Mouse (Mus musculus) forebrain, embryonic 14.5 days (tissue): ENCODE measurements around the gene Commd3. TPM values are rescaled to one million over a fixed set of nuclear protein-coding genes. Genes with fewer than 3 reads are reported as not detected.

Source experiments
- ATAC-seq: fragments of 200-750 bp; cut with Nextera tagmentation; 2 replicates; pipeline ENCODE4 v1.8.0; 2017; ENCODE audit warnings: mild to moderate bottlenecking, moderate library complexity
- DNase-seq: peaks from one replicate; pipeline ENCODE4 v3.0.0-alpha.2; 2015; ENCODE audit warnings: low spot score
- H3K27ac ChIP-seq: fragments of 300-500 bp; sonication (generic); 2 replicates; pipeline ENCODE4 v1.5.1; 2014; ENCODE audit warnings: low read depth, mild to moderate bottlenecking, control low read depth, low read length, moderate library complexity
- H3K27me3 ChIP-seq: fragments of 300-500 bp; sonication (generic); replicated peaks from 2 replicates; pipeline ENCODE4 v1.6.1; 2014; ENCODE audit warnings: low read length, control low read depth, mixed read lengths; ENCODE audit not compliant: control insufficient read depth, insufficient read depth
- H3K36me3 ChIP-seq: fragments of 300-500 bp; sonication (generic); 2 replicates; pipeline ENCODE4 v1.6.1; 2014; ENCODE audit warnings: low read length, control low read depth; ENCODE audit not compliant: control insufficient read depth, insufficient read depth
- H3K4me1 ChIP-seq: fragments of 300-500 bp; sonication (generic); 2 replicates; pipeline ENCODE4 v1.6.1; 2014; ENCODE audit warnings: antibody characterized with exemption, low read length, control low read depth; ENCODE audit not compliant: control insufficient read depth, insufficient read depth
- H3K4me2 ChIP-seq: fragments of 300-500 bp; sonication (generic); 2 replicates; pipeline ENCODE4 v1.6.1; 2014; ENCODE audit warnings: mild to moderate bottlenecking, control low read depth, low read length
- H3K4me3 ChIP-seq: fragments of 300-500 bp; sonication (generic); 2 replicates; pipeline ENCODE4 v1.5.1; 2014; ENCODE audit warnings: low read depth, low read length, control low read depth
- H3K9ac ChIP-seq: fragments of 300-500 bp; sonication (generic); 2 replicates; pipeline ENCODE4 v1.6.1; 2014; ENCODE audit warnings: mild to moderate bottlenecking, low read length, control low read depth, moderate library complexity
- H3K9me3 ChIP-seq: fragments of 300-500 bp; sonication (generic); replicated peaks from 2 replicates; pipeline ENCODE4 v1.6.1; 2016; ENCODE audit warnings: low read length, control low read depth, mixed read lengths; ENCODE audit not compliant: control insufficient read depth
- WGBS: fragments of 180-500 bp; shearing (Covaris S2); extraction: QIAGEN DNeasy Blood & Tissue Kit; methylation state at CpG from one replicate; pipeline ENCODE4 v1.1.7; 2014; 5-methylcytosine and 5-hydroxymethylcytosine counted together
- polyA plus RNA-seq: library from polyadenylated mRNA; unstranded; fragments of >200 nt; fragmentation: Nextera tagmentation; extraction: Ambion mirVana; gene quantifications from 2 replicates; pipeline ENCODE4 v1.2.1, GENCODE M21; 2014

Gene Commd3
- polyA plus RNA-seq: 291 TPM in 2 replicates

DNA sequence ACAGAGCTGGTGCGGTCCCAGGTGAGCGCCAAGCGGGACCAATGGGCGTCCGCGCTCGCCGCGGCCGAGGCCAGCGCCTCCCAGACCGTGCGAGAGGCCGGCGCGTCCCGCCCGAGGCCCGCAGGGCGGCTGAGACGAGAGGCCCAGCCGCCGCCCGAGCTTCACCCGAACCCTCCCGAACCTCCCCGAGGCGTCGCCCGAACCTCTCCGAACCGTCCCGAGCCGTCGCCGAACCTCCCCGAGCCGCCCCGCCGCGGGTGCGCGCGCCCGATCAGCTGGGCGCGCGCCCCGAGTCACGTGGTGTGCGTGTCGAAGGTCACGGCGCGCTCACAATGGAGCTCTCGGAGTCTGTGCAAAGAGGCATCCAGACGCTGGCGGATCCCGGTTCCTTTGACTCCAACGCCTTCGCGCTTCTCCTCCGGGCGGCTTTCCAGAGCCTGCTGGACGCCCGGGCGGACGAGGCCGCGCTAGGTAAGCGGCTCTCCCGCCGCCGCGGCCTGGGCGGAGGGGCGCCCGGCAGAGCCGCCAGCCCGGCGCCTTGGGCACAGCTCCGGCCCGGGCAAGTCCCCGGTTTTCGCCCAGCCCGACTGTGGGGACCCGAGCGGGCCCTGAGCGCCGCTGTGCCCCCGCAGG lies at the start of gene Commd3:
TSS of gene Commd3 (plus strand) at position 252 of the 633 bp plus-strand sequence.
- Histone ChIP-seq H3K27me3 (peaks cover 6% of the 10 kb centered on the region), H3K4me2 (peak within 1 kb of the TSS; percentile 89), H3K9ac (peak within 1 kb of the TSS; percentile 99), H3K36me3 (no peaks in the 10 kb centered on the region; the same call in 1 of the 2 replicates), H3K27ac (peak within 1 kb of the TSS; percentile 99), H3K4me3 (peak within 1 kb of the TSS; percentile 84), H3K4me1 (peaks cover 8% of the 10 kb centered on the region; the same call in 1 of the 2 replicates), H3K9me3 (no peaks in the 10 kb centered on the region)
- DNase-seq (peak; percentile 94), ATAC-seq (peak; percentile 83)
- WGBS: under 1% methylated on average over 84 of the region's 91 CpGs

GRCm38 (mm10) chr2:18623219-18623618 lies 49.0 kb upstream of the Commd3 start:
- H3K4me2 ChIP-seq: no peak overlapping the region
- no peak overlapping the region for H3K4me3 ChIP-seq
- H3K9me3 ChIP-seq: no peaks in the 10 kb centered on the region
- DNase-seq (peak; percentile 22), ATAC-seq (no peak)
- 77% methylated on average over 10 of the region's 10 CpGs for WGBS
- H3K36me3 ChIP-seq: no peaks in the 10 kb centered on the region
- H3K27me3 ChIP-seq: no peaks in the 10 kb centered on the region
- no peak overlapping the region for H3K27ac ChIP-seq
- H3K4me1 ChIP-seq: no peaks in the 10 kb centered on the region
- no peak overlapping the region for H3K9ac ChIP-seq

DNA sequence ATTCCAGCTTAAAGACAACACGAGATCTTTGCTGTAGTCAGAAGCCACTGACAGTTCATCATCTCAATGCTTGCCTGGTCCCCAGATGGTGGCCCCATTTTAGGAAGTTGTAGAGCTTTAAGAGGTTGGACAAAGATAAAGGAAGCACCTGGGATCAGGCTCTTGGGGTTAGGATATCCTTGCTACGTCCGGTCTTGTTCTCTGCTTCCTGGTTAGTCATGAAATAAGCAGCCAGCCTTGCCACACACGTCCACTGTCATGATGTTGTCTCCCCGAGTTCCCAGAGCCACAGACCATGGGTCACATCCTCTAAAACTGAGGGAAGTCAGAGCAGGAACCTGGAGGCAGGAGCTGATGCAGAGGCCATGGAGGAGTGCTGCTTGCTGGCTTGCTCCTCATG lies 41.6 kb upstream of the Commd3 start:
- ATAC-seq (no peak), DNase-seq (no peak)
- no peak overlapping the region for H3K27ac ChIP-seq
- H3K4me2 ChIP-seq: no peak overlapping the region
- H3K4me3 ChIP-seq: no peak overlapping the region
- H3K36me3 ChIP-seq: no peaks in the 10 kb centered on the region
- no peak overlapping the region for H3K9ac ChIP-seq
- H3K4me1 ChIP-seq: no peaks in the 10 kb centered on the region
- no peaks in the 10 kb centered on the region for H3K27me3 ChIP-seq
- H3K9me3 ChIP-seq: no peaks in the 10 kb centered on the region
- WGBS: 89% methylated on average over 5 of the region's 5 CpGs

GRCm38 (mm10) chr2:18635052-18635451 lies 37.1 kb upstream of the Commd3 start:
- 0 out of 2 replicates have a peak, but pooled peaks cover 2% of the 10 kb centered on the region for H3K9me3 ChIP-seq
- H3K27me3 ChIP-seq: no peaks in the 10 kb centered on the region
- no peak overlapping the region for H3K4me3 ChIP-seq
- H3K4me2 ChIP-seq: no peak overlapping the region
- WGBS: 60% methylated on average over 8 of the region's 8 CpGs
- no peaks in the 10 kb centered on the region for H3K4me1 ChIP-seq
- no peak overlapping the region for H3K27ac ChIP-seq
- DNase-seq (peak; percentile 82), ATAC-seq (peak; percentile 94)
- no peaks in the 10 kb centered on the region for H3K36me3 ChIP-seq
- H3K9ac ChIP-seq: no peak overlapping the region

DNA sequence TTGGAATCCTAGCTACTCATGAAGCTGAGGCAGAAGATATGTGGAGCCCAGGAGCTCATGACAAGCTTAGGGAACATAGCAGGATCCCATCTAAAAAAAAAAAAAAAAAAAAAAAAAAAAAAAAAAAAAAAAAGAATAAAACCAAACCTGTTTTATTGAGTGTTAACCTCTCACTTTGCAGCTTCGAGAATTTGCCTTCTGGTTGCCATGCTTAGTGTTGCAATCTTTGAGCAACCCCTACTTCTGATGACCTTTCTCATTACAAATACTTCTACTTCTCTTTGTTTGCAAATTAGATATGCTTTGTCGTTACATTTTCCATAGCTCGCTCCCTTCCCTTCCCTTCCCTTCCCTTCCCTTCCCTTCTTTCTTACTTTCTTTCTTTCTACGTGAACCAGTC lies 23.6 kb upstream of the Commd3 start:
- Histone ChIP-seq H3K36me3 (no peaks in the 10 kb centered on the region), H3K4me3 (no peak overlapping the region), H3K4me2 (no peak overlapping the region), H3K9me3 (no peaks in the 10 kb centered on the region), H3K27ac (no peak overlapping the region), H3K27me3 (no peaks in the 10 kb centered on the region), H3K4me1 (no peaks in the 10 kb centered on the region), H3K9ac (no peak overlapping the region)
- DNase-seq (no peak), ATAC-seq (no peak)
- 75% methylated on average over 4 of the region's 4 CpGs for WGBS

DNA sequence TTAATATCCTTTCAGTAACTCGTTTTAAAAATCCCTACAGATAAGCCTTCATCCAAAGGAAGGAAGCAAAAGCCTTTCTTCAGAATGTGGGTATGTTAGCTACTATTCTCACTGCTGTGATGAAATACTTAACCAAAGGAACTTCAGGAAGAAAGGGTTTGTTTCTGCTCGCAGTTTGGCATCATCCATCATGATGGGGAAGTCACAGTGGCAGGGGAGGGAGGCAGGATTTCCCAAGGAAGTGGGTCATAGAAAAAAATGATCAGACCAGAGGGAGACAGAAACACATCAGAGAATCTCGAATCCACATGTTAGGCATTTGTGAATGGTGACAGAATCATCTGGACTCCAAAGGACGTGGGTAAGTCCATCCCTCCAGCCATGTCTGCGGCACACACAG lies 17.4 kb upstream of the Commd3 start:
- Histone ChIP-seq H3K4me3 (no peak overlapping the region), H3K9me3 (no peaks in the 10 kb centered on the region), H3K9ac (no peak overlapping the region), H3K4me2 (no peak overlapping the region), H3K27ac (no peak overlapping the region), H3K4me1 (no peaks in the 10 kb centered on the region), H3K36me3 (no peaks in the 10 kb centered on the region), H3K27me3 (no peaks in the 10 kb centered on the region)
- 81% methylated on average over 5 of the region's 5 CpGs for WGBS
- DNase-seq (no peak), ATAC-seq (no peak)

DNA sequence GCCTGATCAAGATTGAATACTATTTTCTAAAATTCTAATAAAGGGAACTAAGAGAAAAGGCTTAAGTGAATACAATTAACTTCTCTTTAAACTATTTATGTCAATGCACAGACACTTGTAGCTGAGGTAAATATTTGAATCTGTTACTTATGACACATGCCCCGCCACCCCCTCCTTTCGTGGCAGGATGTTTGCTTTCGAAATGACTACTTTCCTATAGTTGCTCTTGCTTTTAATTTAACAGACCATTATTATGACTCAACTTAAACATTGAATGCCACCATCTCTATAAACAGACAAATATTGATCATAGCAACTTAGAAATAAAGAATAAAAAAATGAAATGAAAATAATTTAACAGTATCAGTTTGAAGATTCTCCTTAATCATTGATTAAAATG lies 8.2 kb upstream of the Commd3 start:
- no peak for ATAC-seq
- Histone ChIP-seq H3K4me1 (no peaks in the 10 kb centered on the region), H3K9me3 (no peaks in the 10 kb centered on the region), H3K27me3 (no peaks in the 10 kb centered on the region), H3K9ac (no peak overlapping the region), H3K27ac (no peak overlapping the region), H3K4me3 (no peak overlapping the region), H3K4me2 (no peak overlapping the region), H3K36me3 (no peaks in the 10 kb centered on the region)
- no peak for DNase-seq
- WGBS: 89% methylated on average over 3 of the region's 3 CpGs

DNA sequence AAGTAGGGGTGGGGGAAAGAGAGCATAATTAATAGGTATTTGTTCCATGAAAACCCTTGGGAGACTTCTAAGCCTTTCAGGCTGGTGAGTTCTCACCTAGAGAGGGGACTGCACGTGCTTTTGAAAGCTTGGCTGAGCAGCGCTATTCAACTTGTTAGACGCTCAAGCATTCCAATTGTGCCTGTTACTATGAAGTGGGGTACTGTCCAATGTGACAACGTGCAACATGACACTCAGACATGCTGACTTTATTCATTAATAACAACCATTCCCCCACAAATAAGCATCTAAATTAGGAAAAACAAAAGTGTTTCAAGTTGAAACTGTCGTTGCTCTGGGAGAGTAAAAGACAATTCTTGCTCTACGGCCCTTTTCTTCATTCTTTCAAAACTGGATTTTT lies 1.1 kb upstream of the Commd3 start:
- WGBS: 2% methylated on average over 6 of the region's 6 CpGs
- H3K4me3 ChIP-seq: no peak overlapping the region
- H3K9me3 ChIP-seq: no peaks in the 10 kb centered on the region
- H3K4me2 ChIP-seq: peak overlapping the region; percentile 26
- DNase-seq: peak; percentile 60
- peaks cover 6% of the 10 kb centered on the region for H3K27me3 ChIP-seq
- H3K27ac ChIP-seq: no peak overlapping the region
- no peak for ATAC-seq
- no peak overlapping the region for H3K9ac ChIP-seq
- H3K36me3 ChIP-seq: no peaks in the 10 kb centered on the region; the same call in 1 of the 2 replicates
- peaks cover 8% of the 10 kb centered on the region; the same call in 1 of the 2 replicates for H3K4me1 ChIP-seq

DNA sequence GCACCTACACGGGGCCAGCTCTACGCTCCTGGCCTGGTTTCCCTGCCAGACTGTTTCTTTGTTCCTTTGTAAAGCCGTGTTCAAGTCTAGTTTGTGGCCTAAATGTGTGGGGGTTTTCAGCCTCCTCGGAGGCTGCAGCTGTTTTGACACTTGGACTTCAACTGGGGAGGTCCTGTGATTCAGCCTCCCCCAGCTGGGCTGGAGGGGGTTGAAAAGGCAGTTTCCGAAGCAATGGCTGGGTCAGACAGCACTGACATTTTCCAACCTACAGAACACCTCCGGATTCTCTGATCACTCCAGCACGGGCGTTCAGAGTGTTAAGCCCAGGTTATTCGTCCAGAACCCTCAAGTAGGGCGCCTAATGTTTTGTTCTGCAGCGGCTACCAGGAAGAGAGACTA lies 581 bp downstream of the Commd3 start:
- H3K4me3 ChIP-seq: peak overlapping the region; percentile 84
- H3K36me3 ChIP-seq: no peaks in the 10 kb centered on the region; the same call in 1 of the 2 replicates
- H3K4me2 ChIP-seq: peak overlapping the region; percentile 89
- WGBS: 2% methylated on average over 11 of the region's 11 CpGs
- H3K9ac ChIP-seq: peak overlapping the region; percentile 99
- H3K9me3 ChIP-seq: no peaks in the 10 kb centered on the region
- peak; percentile 56 for DNase-seq
- H3K4me1 ChIP-seq: peaks cover 8% of the 10 kb centered on the region; the same call in 1 of the 2 replicates
- peak overlapping the region; percentile 99 for H3K27ac ChIP-seq
- peaks cover 6% of the 10 kb centered on the region for H3K27me3 ChIP-seq
- ATAC-seq: no peak
